In genomic region chr6:75887297-75887958, GRCm38 (mm10) we compare ENCODE assay signal across 28 mouse cellular contexts.
DNase-seq lines count a peak whose midpoint lies in the region; ATAC-seq lines count a peak whose summit lies in the region.
"Had no signal": no experiment of that assay in that cellular context is flagged by ENCODE, and none has a peak within 500 bp of the region (broad histone marks: within the 10 kb centered on the region; RNA-seq: fewer than 3 reads in every experiment).

No protein-coding gene starts in this region.

- no peaks in the 10 kb centered on the region for H3K36me3 ChIP-seq in forebrain, embryonic 15.5 days
- no peaks in the 10 kb centered on the region for H3K36me3 ChIP-seq in forebrain, embryonic 10.5 days (replicated peaks)
- H3K36me3 ChIP-seq: embryonic facial prominence, embryonic 10.5 days; embryonic facial prominence, embryonic 13.5 days; heart, embryonic 13.5 days had no signal

- no peak overlapping the region for H3K9ac ChIP-seq in forebrain, embryonic 15.5 days (replicated peaks)
- H3K9ac ChIP-seq: embryonic facial prominence, embryonic 13.5 days; heart, embryonic 13.5 days; hindbrain, embryonic 14.5 days had no signal

- H3K4me1 ChIP-seq in forebrain, embryonic 15.5 days, result no peaks in the 10 kb centered on the region
- H3K4me1 ChIP-seq in forebrain, embryonic 10.5 days, result peaks cover 6% of the 10 kb centered on the region; the same call in 1 of the 2 replicates
- H3K4me1 ChIP-seq: embryonic facial prominence, embryonic 10.5 days; embryonic facial prominence, embryonic 13.5 days; heart, embryonic 13.5 days had no signal

- no peak overlapping the region for H3K27ac ChIP-seq in forebrain, embryonic 15.5 days (replicated peaks)
- H3K27ac ChIP-seq in forebrain, embryonic 10.5 days, result no peak overlapping the region
- H3K27ac ChIP-seq: embryonic facial prominence, embryonic 10.5 days; embryonic facial prominence, embryonic 13.5 days; gastrocnemius, adult 2 months; heart, embryonic 13.5 days; hindbrain, embryonic 14.5 days; hindbrain, postnatal 0 days had no signal

- no peak for DNase-seq in forebrain, embryonic 10.5 days (ENCODE audit: extremely low spot score, low spot score)
- DNase-seq in brain, adult 2 months (ENCODE audit: low read depth, low spot score), result peak; percentile 4
- DNase-seq in retina, embryonic 14.5 days (ENCODE audit: low spot score), result peak; percentile 3
- no peak for DNase-seq in spleen, postnatal 10 days (ENCODE audit: low spot score in 2 of 2)
- DNase-seq in heart, adult 18-20 months, result no peak
- DNase-seq: adrenal gland, postnatal 10 days; adrenal gland, postnatal 36 days; cerebellum, adult 11-12 months; cerebellum, adult 8-10 months; cerebellum, postnatal 10 days; cerebellum, postnatal 36 days; embryo, embryonic 11 days; gastrocnemius, adult 2 months; gastrocnemius, postnatal 14 days; heart, adult 11 months; heart, postnatal 14 days; heart, postnatal 4 days; kidney, adult 18-20 months had no signal

- no peaks in the 10 kb centered on the region for H3K27me3 ChIP-seq in forebrain, embryonic 15.5 days
- H3K27me3 ChIP-seq in forebrain, embryonic 10.5 days (ENCODE audit: poor library complexity, severe bottlenecking), result no peaks in the 10 kb centered on the region
- H3K27me3 ChIP-seq: embryonic facial prominence, embryonic 13.5 days; heart, embryonic 13.5 days; Patski had no signal

- H3K4me2 ChIP-seq in forebrain, embryonic 15.5 days (replicated peaks), result no peak overlapping the region
- H3K4me2 ChIP-seq: embryonic facial prominence, embryonic 13.5 days; heart, embryonic 13.5 days; hindbrain, embryonic 14.5 days had no signal

- H3K4me3 ChIP-seq in forebrain, embryonic 15.5 days, result no peak overlapping the region
- no peak overlapping the region for H3K4me3 ChIP-seq in forebrain, embryonic 10.5 days
- H3K4me3 ChIP-seq: embryonic facial prominence, embryonic 10.5 days; embryonic facial prominence, embryonic 13.5 days; erythroblast, embryonic 14.5 days; gastrocnemius, adult 2 months; heart, embryonic 13.5 days had no signal

- WGBS in forebrain, embryonic 15.5 days, result 8% methylated on average over 1 of the region's 1 CpGs
- WGBS in forebrain, embryonic 10.5 days, result 52% methylated on average over 1 of the region's 1 CpGs

- peak; percentile 46; the same call in 1 of the 2 replicates for ATAC-seq in forebrain, embryonic 15.5 days (replicated peaks)
- ATAC-seq: hindbrain, postnatal 0 days; inflammation-experienced regulatory T-cells, adult 6 months; intestine, embryonic 16.5 days; Patski had no signal

- no peaks in the 10 kb centered on the region for H3K9me3 ChIP-seq in forebrain, embryonic 15.5 days
- H3K9me3 ChIP-seq in forebrain, embryonic 10.5 days, result no peaks in the 10 kb centered on the region
- H3K9me3 ChIP-seq: embryonic facial prominence, embryonic 10.5 days; embryonic facial prominence, embryonic 13.5 days; heart, embryonic 13.5 days had no signal

Comparison
In these comparisons a context has a peak if more than half of its experiments do, and no peak if none do; other contexts are left out.
1. DNase-seq: peak in brain, adult 2 months (single experiment) and retina, embryonic 14.5 days (single experiment); none in forebrain, embryonic 10.5 days (single experiment), spleen, postnatal 10 days (0 of 2) and heart, adult 18-20 months (0 of 2).